Mouse (Mus musculus) embryo, embryonic 9.5 days (tissue): ENCODE measurements around the gene Sypl2.

Source experiments
- DNase-seq: peaks from one replicate; pipeline ENCODE4 v3.0.0-alpha.2; 2017; ENCODE audit errors: extremely low spot score

The Sypl2 gene

GRCm38 (mm10) chr3:108205601-108206000, 20.8 kb downstream of the Sypl2 start:
- no peak for DNase-seq

GRCm38 (mm10) chr3:108204470-108204869, 22.0 kb downstream of the Sypl2 start:
- no peak for DNase-seq

- DNase-seq = peak; percentile 81
Observed at GRCm38 (mm10) chr3:108203621-108204325, 22.7 kb downstream of the Sypl2 start.

- DNase-seq = no peak
Observed at GRCm38 (mm10) chr3:108203212-108203611, 23.2 kb downstream of the Sypl2 start.

- DNase-seq = no peak
Observed at GRCm38 (mm10) chr3:108202506-108202905, 23.9 kb downstream of the Sypl2 start.

- DNase-seq = peak; percentile 98
Observed at GRCm38 (mm10) chr3:108200329-108201323, 25.8 kb downstream of the Sypl2 start, which contains the start of gene Cyb561d1. Gene Cyb561d1 (minus strand): TSS chr3:108201212.

- DNase-seq = no peak
Observed at GRCm38 (mm10) chr3:108199231-108199630, 27.2 kb downstream of the Sypl2 start.

- peak; percentile 52 for DNase-seq
Observed at GRCm38 (mm10) chr3:108197066-108197497, 29.4 kb downstream of the Sypl2 start.

- DNase-seq = no peak
Observed at GRCm38 (mm10) chr3:108195941-108196590, 30.4 kb downstream of the Sypl2 start.

GRCm38 (mm10) chr3:108195287-108195686, 31.2 kb downstream of the Sypl2 start:
- no peak for DNase-seq

GRCm38 (mm10) chr3:108193686-108194085, 32.8 kb downstream of the Sypl2 start:
- no peak for DNase-seq

- DNase-seq = no peak
Observed at GRCm38 (mm10) chr3:108189897-108190296, 36.6 kb downstream of the Sypl2 start.

GRCm38 (mm10) chr3:108188716-108189490, 37.5 kb downstream of the Sypl2 start:
- no peak for DNase-seq

- DNase-seq = no peak
Observed at GRCm38 (mm10) chr3:108187111-108187795, 39.2 kb downstream of the Sypl2 start.

- peak; percentile 59 for DNase-seq
Observed at GRCm38 (mm10) chr3:108186098-108187047, 40.1 kb downstream of the Sypl2 start, which contains the start of gene Amigo1. Gene Amigo1 (plus strand): TSS chr3:108186335.

GRCm38 (mm10) chr3:108185460-108186097, 40.9 kb downstream of the Sypl2 start:
- DNase-seq = no peak

- DNase-seq = no peak
Observed at GRCm38 (mm10) chr3:108184742-108185141, 41.7 kb downstream of the Sypl2 start.

- no peak for DNase-seq
Observed at GRCm38 (mm10) chr3:108180514-108180913, 45.9 kb downstream of the Sypl2 start.
